Mouse (Mus musculus) cerebellum, adult 2 months (tissue): ENCODE data around the gene Elmo3.

Experiments
- CTCF ChIP-seq: fragments of 200-500 bp; IDR thresholded peaks from 2 replicates; pipeline ENCODE4 v1.5.1; 2011; ENCODE audit warnings: low read depth, mild to moderate bottlenecking, control low read depth, low read length, moderate library complexity, borderline replicate concordance; ENCODE audit not compliant: insufficient read depth
- POLR2A ChIP-seq: fragments of 200-500 bp; IDR thresholded peaks from 2 replicates; pipeline ENCODE4 v1.6.1; 2011; ENCODE audit warnings: low read length, control low read depth, borderline replicate concordance; ENCODE audit not compliant: insufficient read depth

- TF ChIP-seq POLR2A (no peak), CTCF (no peak)
These were observed 37.4 kb downstream of the Elmo3 start for GRCm38 (mm10) chr8:105342768-105343167.
